Mouse (Mus musculus): ENCODE measurements at regions not wholly inside any gene's neighbourhood (a gene's known extent, or its start where the extent isn't known, plus 50 kb on each side); places are given as distances from the start of the nearest gene placed in this dataset.

DNA sequence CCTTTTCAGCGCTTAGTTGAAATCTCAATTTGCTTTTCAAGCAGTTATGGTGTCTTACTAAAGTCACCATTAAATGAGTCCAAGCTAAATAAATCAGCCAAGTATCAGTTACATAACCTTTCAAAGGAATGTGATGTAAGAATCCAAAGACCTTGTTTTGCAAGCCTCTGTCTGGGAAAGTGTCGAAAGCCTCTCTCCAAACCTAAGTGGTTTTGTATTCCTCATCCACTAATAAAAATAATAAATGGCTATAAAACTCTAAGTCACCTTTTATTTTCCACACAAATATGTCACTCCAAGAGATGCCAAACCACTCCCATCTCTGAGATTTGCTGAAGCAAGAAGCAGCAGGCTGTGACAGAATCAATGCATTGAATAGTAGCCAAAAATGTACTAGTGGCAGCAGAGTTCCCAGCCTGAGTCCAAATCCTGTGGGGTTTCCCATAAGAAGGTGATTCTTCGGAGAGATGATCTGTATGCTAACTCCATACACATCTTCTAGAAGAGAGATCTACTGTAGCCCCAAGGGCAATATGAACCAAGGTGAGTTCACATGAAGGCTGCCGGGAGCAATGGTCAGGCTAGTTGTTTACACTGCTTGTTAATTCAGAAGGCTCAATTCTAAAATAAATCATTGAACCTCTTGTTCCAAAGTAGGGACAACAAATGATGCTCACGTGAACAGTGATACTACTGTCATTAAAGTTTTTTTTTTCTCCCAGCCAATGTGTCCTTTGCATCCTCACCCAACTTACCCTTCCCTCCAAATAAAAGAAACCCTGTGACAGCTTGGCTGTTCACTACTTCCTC, 365.0 kb downstream of the Nuf2 start:
- TF ChIP-seq MYOD1 (IDR thresholded peaks at IDR 0.05; ENCODE audit: control insufficient read depth, insufficient read length, low read depth) (no peak), CTCF (IDR thresholded peaks at IDR 0.05; ENCODE audit: control insufficient read depth, insufficient read depth, insufficient read length) (no peak)
